Mouse (Mus musculus) cerebellum, adult 8-10 months (tissue): ENCODE results near the gene Serpina3a.

ENCODE experiments used
- DNase-seq: peaks from one replicate; pipeline ENCODE4 v3.0.0; 2022

Serpina3a gene

GRCm38 (mm10) chr12:104143286-104143685, 30.8 kb downstream of the Serpina3a start:
- no peak for DNase-seq

DNA sequence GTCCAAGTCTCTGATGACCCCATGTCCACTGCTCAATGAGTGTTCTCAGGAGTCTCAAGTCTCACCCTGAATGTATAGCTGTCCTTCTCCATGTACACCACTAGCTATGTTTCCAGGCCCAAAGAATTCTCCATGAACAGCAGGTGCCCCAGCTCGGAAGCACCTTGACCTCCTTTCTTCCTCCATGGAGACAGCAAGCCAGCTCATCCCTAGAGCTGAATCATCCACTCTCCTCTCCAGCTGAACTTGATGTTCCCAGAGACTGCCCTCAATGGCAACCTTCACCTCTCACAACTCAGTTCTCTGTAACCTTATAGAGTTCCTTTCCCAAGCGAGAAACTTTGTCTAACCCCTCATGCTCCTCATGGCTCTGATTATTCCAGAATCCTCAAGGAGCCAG, 33.0 kb downstream of the Serpina3a start:
- DNase-seq, result no peak

DNA sequence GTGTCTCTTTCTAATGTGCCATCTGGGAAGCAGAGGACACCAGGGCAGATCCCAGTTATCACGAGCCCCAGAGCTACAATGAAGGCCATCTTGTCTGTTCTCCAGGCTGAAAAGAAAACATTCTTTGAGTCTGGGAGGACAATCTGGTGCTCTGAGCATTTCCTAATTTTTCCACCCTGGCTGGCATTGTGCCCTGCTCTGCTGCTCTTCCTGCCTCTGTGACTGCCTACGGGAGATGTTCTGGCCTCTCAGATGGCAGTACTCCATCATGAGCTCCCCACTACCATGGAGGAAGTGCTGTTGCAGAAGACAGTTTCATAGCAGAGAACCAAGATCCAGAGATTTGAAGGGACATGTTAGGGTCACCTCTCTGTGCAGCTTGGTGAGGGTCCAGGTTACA, 39.5 kb downstream of the Serpina3a start:
- no peak for DNase-seq

DNA sequence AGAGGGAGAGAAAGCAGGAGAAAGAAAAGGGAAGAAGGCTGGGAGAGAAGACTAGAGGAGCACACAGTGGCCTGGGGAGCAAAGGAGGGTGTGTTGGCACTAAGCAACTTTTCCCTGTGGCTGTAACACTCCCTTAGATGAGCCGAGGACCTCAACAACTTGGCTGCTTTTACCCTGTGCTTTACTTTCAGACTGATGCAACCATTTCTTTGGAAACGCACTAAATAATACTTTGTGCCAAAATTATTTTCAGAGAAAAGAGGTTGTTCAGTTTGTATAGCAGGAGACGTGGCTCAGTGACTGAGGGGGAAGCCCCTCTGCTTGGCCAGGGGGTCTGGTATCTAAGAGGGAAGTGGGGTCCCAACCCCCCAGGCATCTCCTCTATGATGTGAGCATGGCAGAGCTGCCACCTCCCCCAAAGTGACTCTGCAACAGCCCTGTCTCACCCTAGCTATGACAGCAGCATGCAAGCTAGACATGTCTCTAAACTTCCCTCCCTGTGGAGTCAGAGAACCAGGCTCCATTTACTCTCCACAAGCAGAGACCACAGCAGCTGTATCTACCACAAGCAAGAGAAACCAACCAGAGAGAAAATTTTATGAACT, 40.6 kb downstream of the Serpina3a start:
- no peak for DNase-seq

- no peak for DNase-seq
These were observed 41.1 kb downstream of the Serpina3a start, which contains the start of gene Serpina3c for GRCm38 (mm10) chr12:104153656-104154055. TSS of gene Serpina3c (minus strand) at chr12:104153870.
